Mouse (Mus musculus) right cerebral cortex, postnatal 4 days (tissue): ENCODE results near the gene Fam90a1b.
"Not testable (repeated sequence)": the region's sequence is repeated elsewhere in the genome, so short reads cannot be mapped to it uniquely, and the experiment has no call there.

Source experiments
- DNase-seq: peaks from one replicate; pipeline ENCODE4 v3.0.0-alpha.2; 2022

Gene Fam90a1b

DNA sequence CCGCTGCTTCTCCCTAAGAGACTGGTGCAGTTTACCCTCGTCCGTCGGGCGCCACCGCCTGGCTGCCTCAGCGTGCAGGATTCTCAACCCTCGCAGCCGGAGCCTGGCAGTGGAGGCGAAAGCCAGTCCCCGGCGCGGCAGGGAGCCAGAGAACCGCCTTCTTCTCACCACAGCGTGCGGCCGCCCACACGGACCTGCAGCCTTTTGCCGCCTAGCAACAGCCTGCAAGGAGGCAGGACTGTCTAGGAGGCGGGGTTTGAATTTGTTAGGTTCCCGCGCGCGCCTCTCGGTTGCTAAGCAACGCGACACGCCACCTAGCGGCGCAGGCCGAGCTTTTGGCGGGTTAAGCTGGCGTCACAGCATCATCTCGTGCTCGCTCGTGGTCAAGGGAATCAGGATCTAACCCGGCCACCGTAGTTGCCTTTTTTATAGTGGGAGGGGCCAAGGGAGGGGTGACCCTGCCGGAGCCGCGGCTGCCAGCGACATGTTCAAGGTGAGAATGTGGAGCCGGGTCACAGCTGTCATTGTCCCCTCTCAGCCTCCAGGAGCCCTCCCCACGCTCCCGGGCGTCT is at the start of gene Fam90a1b, which contains the start of gene Apoo:
Gene Fam90a1b (minus strand): TSS at position 108 of the 572 bp plus-strand sequence.
Gene Apoo (plus strand): TSS at position 448 of the 572 bp plus-strand sequence.
- DNase-seq: peak; percentile 92

DNA sequence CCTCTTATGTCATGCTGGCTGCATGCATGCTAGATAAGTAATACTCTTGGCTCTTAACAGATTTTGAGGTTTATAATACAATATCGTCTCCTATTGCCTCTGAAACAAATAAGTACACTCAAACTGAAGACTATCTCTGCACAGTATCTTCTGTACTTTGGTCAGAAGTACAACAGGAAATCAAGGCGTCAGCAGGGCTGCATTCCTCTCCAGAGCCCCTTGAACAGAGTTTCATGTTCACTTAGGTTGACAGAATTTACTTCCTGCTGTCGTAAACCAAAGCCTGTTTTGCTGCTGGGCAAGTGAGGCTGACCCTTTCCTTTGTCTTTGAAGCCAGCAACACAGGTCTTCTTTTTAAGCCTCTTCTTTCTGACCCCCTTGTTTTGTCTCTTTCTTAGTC is 42.4 kb upstream of the Fam90a1b start:
- no peak for DNase-seq

DNA sequence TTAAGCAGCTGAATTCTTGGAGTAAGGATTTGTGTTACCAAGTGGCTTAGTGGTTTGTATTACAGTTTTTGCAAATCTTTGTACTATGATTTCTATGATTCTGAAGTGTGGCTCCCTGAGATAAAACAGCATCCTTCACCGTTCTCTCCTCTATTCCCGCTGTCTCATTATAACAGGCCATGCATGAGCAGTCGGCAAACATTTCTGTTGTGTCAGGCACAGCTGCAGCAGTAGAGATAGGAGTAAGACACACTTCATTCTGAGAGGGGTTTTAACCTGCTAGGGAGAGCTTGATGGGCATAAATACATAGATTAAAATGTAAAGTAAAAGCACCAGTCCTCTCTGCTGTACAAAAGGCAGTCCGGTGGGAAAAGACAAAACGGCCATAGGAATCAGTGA is 12.2 kb upstream of the Fam90a1b start:
- no peak for DNase-seq

DNA sequence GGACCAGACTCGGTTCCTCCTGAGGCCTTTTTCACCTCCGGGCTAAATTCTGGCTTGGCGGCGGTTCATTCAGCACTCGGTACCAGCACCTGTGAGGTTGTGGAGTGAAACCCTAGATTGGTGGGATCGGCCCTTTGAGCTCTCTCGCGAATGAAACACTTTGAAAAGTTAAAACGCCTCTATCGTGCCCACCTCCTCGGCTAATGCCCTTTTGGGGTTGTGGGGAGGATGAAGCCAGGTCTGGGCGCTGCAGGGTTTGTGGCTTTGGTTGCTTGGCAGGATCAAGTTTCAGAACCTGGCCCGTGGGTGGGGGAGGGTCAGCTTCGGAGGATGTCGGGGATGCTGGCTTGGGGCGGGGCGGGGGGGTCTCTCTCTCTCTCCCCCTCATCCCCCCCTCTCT is 671 bp upstream of the Fam90a1b start:
- DNase-seq: peak; percentile 21

DNA sequence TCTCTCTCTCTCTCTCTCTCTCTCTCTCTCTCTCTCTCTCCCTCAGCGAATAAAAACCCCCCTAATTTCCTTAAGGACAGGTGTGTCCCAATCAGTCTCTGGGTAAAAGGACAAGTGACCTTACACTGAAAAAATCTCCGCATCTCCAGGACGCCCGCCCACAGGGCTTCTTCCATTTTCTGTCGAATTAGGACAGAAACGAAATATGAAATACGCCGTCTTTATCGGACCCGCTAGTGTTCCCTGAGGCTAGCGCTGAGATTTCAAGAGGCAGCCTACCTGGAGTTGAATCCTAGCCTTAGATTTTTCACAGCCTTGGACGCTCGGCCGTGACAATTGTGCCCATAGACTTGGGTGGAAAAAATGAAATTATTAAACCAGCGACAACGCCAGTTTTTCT is 548 bp downstream of the Fam90a1b start:
- DNase-seq: peak; percentile 1

- DNase-seq: no peak
Observed at GRCm38 (mm10) chrX:94365381-94365925, 1.1 kb downstream of the Fam90a1b start.

DNA sequence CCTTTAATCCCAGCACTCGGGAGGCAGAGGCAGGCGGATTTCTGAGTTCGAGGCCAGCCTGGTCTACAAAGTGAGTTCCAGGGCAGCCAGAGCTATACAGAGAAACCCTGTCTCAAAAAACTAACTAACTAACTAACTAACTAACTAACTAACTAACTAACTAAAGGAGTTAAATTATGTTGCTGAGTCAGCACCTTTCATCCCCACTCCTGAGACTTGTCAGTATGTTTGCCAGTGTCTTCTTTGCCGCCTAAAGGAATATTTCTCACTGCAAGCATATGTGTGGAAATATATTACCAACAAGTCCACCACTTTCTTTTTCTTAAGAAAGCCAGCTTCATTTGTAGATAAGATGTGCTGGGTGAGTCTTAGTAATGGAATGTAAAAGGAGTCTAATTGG is 22.9 kb downstream of the Fam90a1b start:
- DNase-seq: not testable (repeated sequence)

- no peak for DNase-seq
Observed at GRCm38 (mm10) chrX:94321036-94321902, 45.3 kb downstream of the Fam90a1b start.
